Mouse (Mus musculus): ENCODE measurements around the gene Atp6v1g3. TPM values are rescaled to one million over a fixed set of nuclear protein-coding genes. Genes with fewer than 3 reads are reported as not detected.

The Atp6v1g3 gene
- polyA plus RNA-seq (2015; fragmentation: Nextera tagmentation; extraction: Ambion mirVana) = not detected in 2 replicates

DNA sequence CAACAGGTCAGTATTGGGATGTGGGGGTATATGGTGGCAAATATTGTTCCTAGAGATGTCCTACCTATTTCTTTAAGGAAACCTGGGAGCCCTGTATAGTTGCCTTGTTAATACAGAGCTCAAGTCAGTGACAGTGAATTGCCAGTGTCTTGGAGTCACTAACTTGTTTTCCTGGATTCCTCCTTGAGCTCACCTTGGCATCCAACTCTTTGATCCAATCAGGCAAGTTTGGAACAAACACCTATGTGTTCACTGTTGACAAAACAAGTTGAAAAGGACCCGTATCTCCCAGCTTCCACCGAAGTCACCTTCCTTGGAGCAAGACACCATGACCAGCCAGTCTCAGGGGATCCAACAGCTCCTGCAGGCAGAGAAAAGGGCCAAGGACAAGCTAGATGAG is at the start of gene Atp6v1g3:
Atp6v1g3 (plus strand) TSS at position 301 of the 400 bp plus-strand sequence.

Other genes starting within 250 kb of the Atp6v1g3 start
- gene Ptprc, start 98.0 kb upstream of the Atp6v1g3 start, polyA plus RNA-seq (2015; fragmentation: Nextera tagmentation; extraction: Ambion mirVana) = 2.8 and 8.1 TPM in 2 replicates

Data from urinary bladder, postnatal 0 days (tissue).